Mouse (Mus musculus) testis, adult 2 months (tissue): ENCODE data around the gene Bbs7.

Source experiments
- CTCF ChIP-seq: fragments of 200-500 bp; IDR thresholded peaks from 2 replicates; pipeline ENCODE4 v1.5.1; 2012; ENCODE audit warnings: low read depth, mild to moderate bottlenecking, inconsistent platforms, low read length, moderate library complexity; ENCODE audit not compliant: control insufficient read depth, insufficient read depth, insufficient replicate concordance
- POLR2A ChIP-seq: fragments of 200-500 bp; IDR thresholded peaks from 2 replicates; pipeline ENCODE4 v1.6.1; 2012; ENCODE audit warnings: low read depth, mild to moderate bottlenecking, inconsistent platforms, low read length, moderate library complexity; ENCODE audit not compliant: control insufficient read depth

GRCm38 (mm10) chr3:36531242-36531641, 82.0 kb downstream of the Bbs7 start:
- TF ChIP-seq CTCF (no peak), POLR2A (no peak)
